Mouse (Mus musculus) liver, embryonic 11.5 days (tissue): ENCODE results near the gene Calml4. TPM values are rescaled to one million over a fixed set of nuclear protein-coding genes. Genes with fewer than 3 reads are reported as not detected.

Experiments
- polyA plus RNA-seq: library from polyadenylated mRNA; unstranded; fragments of >200 nt; fragmentation: Nextera tagmentation; extraction: Ambion mirVana; gene quantifications from 2 replicates; pipeline ENCODE4 v1.2.1, GENCODE M21; 2014

Gene Calml4
- polyA plus RNA-seq, 1 experiment from 2014 or later = 1.8 TPM

Other genes with a start within 250 kb of the Calml4 start
- 0.19 and 0.26 TPM in 2 replicates for gene Itga11, start 180.3 kb upstream of the Calml4 start, polyA plus RNA-seq
- gene Fem1b, start 46.1 kb upstream of the Calml4 start, polyA plus RNA-seq = 30.4 and 33.6 TPM in 2 replicates
- 32.2 and 34.3 TPM in 2 replicates for gene Cln6, start 19.3 kb upstream of the Calml4 start, polyA plus RNA-seq
- gene Pias1, start 129.8 kb downstream of the Calml4 start, polyA plus RNA-seq = 41.5 and 44.7 TPM in 2 replicates